Mouse (Mus musculus) left cerebral cortex, adult 8-10 months (tissue): ENCODE data around the gene Plin2. TPM values are rescaled to one million over a fixed set of nuclear protein-coding genes. Genes with fewer than 3 reads are reported as not detected.

Experiments used
- DNase-seq, 2 experiments: peaks; one replicate each; pipeline ENCODE4 v3.0.0; 2022; ENCODE audit warnings: low spot score in 2 of 2
- total RNA-seq, 4 experiments: library from RNA; stranded (reverse); gene quantifications; 2 replicates each; pipeline ENCODE4 v1.2.4; 2022

Gene Plin2
- 10 to 100 TPM; 12.3 to 24.9 (median 18.8) TPM for total RNA-seq

DNA sequence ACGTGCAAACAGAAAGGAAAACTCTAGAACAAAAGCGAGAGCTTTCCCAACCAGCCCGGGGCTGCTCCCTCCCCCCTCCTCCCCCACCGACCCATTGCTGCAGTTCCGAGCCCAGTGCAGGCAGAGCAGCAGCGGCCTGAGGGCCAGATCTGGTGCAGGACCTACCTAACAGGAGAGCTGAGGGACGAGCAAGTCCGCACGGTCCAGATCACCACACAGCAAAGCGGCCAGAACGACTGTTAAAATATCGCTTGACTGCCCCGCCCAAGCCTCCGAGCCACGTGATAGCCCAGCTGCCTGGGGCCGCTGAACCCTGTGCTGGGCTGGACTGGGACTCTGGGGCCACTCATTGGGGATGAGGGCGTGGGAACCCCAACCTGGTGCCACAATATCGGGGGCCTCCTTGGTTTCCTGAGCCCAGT lies at the start of gene Plin2:
TSS of gene Plin2 (minus strand) at position 281 of the 422 bp plus-strand sequence.
- no peak for DNase-seq

DNA sequence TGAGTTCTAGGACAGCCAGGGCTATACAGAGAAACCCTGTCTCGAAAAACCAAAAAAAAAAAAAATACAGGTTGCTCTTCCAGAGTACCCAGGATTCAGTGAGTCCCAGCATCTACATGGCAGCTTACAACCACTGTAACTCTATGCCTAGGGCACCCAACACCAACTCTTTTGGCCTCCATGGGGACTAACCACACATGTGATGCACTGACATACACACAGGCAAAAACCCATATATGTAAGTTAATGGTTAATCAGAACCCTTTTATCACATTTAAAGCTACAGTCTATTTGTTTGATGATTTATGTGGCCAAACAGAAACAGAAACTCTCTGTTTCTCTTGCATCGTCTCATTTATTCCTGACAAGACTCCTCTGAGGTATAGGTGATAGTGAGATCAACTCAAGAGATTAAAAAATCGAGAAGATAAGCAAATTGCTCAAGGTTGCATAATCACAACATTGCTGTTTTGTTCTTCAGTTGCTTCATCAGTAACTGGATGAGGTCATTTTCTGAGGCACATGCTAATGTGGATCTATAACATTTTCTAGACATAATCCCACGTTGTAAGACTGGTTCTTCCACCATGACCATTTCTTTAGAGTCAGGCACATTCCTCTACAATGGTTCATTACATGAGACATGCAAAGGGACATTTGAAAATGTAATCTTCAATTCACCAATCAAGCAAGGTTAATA lies 49.2 kb upstream of the Plin2 start:
- no peak for DNase-seq

DNA sequence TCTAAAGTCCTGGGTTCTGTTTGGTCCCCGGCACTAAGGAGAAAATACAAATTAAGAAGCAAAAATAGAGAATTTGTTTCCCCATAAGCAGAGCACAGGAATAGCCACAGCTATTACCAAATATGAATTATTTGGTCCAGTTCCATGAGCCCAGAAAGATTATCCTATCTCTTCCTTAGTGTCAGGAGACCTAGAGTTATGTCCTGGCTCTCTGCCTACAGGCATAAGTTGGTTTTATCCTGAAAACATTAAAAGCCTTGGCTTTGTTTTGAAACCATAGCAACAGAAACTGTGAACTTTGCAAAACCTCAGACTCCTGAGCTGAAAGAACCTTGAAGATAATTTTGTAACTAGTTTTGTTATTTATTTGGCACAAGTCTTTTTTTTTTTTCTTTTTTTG lies 47.3 kb upstream of the Plin2 start:
- no peak for DNase-seq

GRCm38 (mm10) chr4:86715341-86715740 lies 45.5 kb upstream of the Plin2 start:
- no peak for DNase-seq

DNA sequence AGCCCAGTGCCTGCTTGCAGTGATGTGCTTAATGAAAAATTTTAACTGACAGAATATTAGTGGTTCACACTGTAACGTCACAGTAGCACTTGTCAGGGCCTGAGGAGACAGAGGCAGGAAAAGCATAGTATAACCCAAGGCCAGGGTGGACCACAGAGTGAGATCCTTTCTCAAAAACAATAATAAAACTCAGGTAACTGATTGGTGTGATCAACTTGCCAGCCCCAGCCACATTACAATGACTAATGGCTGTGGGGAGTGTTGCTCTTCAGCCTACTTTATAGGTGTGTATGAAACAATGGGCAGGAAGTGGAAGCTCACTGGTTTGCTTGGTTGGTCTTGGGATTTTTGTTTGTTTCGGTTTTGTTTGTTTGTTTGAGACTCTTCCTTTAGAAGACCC lies 43.7 kb upstream of the Plin2 start:
- no peak for DNase-seq

DNA sequence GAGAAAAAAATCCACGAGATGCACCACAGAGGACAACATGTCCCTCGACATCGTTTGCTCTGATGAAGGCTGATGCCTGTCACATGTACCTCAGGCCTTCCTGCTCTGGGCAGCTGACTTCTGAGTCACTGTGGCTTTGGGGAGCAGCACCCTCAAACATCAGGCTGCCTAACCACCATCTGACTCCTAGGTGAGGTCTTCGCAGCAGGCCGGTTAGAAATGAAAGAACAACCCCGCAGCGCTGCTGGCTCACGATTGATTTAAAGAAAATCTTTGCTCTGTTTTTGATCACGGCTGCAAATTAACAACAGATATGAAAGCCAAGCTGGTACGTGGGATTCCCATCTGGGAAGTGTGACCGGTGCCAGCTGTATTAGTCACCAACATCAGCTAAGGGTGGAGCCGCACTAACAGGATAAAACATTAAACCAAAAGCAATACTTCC lies 42.9 kb upstream of the Plin2 start:
- DNase-seq: peak; percentile 39 to 70

DNA sequence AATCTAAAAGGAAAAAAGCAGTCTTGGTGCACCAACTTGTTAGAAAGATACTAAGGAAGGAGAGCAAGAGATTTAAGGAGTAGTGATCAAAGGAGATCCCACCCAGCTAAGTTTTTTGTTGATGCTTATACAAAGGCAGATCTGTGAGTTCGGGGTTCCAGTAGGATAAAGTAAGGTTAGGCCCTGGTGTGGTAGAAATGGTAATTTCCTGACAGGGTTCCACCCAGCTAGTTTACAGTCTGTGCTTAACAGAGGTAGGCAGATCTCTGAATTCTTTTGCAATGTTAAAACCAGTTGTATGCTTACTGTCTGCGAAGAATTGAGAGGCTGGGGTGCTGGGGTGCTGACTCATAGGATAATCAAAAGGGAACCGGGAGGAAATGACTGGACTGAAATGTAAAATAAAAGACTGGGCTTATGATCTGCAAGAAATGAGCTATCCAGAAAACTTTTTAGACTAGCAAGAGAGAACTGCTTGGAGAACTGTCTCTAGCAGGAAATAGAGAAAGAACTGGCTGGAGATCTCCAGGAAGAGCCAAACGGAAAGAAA lies 40.9 kb upstream of the Plin2 start:
- DNase-seq: no peak

DNA sequence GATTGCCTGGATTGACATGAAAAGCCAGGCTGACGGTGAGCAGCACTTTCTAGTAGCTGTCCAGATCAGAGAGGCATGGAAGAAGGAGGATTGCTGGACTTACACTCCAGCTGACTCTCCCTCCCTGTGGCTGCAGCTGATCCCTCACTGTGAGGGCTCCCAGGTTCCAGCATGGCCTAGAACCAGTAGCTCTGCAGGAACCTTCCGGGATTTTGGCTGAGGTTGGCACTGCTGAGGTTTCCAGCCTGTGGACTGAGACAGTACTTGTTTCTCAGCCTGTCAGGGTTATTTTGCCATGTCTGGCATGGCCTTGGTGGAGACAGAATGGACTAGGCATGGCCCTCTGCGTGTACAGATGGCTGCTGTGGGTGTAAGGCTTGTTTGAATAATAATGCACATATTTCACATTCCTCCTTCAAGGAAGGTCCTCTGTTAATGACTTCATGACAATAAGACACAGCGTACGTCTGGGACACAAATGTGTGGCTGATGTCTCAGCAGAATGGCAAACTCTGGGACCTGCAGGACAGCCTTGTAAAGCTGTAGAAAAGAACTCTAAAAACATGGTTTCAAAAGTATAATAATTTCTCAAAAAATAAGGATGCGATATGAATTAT lies 40.3 kb upstream of the Plin2 start:
- DNase-seq: no peak

DNA sequence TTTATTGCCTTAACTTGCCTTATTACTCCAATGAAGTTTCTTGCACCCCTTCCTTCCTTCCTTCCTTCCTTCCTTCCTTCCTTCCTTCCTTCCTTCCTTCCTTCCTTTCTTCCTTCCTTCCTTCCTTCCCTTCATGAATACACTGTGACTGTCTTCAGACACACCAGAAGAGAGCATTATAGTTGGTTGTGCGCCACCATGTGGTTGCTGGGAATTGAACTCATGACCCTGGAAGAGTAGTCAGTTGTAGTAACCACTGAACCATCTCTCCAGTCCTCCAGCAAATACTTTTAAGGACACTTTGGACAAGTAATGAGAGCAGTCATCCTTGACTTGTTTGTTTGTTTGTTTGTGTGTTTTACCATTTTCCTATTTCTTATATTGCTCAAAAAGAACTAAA lies 38.9 kb upstream of the Plin2 start:
- DNase-seq: no peak

DNA sequence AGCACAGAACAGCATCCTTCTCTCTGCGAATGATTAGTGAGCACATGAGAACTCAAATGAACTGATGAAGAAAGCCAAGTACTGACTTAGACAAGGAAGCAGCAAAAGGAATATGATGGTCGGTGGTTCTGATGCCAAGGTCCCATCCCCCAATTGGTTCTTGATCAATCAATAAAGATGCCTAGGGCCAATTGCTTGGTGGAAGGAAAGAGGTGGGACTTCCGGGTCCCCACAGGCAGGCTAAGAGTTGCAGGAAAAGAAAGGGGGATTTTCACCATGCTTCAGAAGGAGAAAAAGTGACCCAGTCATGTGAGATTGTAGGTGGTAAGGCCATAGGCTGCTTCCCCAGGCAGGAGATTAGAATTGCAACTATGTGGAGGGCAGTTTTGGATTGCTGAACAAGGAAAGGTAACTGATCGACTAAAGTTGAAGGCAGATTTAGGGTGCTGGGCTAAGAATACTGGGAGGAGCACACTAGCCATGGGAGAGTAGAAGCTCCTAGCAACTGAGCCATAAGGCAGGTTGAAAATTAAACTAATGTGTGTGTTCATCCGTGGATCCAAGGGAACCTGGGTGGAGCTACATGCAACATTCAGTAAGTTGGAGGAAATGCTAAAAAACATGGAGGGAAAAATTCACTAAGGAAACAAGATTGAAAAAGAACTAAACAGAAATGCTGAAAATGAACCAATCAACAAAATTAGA lies 29.5 kb upstream of the Plin2 start:
- no peak for DNase-seq

- DNase-seq: no peak
Measured at GRCm38 (mm10) chr4:86696890-86697289, 27.0 kb upstream of the Plin2 start.

- DNase-seq: no peak
Measured at GRCm38 (mm10) chr4:86695081-86695480, 25.2 kb upstream of the Plin2 start.

DNA sequence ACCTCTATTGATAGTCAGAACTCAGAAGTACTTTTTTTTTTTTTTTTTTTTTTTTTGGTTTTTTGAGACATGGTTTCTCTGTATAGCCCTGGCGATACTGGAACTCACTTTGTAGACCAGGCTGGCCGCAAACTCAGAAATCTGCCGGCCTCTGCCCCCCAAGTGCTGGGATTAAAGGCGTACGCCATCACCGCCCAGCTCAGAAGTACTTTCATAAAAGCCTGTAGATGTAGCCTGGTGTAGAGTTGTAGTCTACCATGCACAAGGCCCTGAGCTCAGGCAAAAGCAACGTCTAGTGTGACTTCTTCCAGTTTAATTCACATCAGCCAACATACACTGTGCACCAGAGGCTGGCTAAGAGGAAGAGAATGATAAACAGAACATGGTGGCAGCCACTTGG lies 23.1 kb upstream of the Plin2 start:
- DNase-seq: no peak

DNA sequence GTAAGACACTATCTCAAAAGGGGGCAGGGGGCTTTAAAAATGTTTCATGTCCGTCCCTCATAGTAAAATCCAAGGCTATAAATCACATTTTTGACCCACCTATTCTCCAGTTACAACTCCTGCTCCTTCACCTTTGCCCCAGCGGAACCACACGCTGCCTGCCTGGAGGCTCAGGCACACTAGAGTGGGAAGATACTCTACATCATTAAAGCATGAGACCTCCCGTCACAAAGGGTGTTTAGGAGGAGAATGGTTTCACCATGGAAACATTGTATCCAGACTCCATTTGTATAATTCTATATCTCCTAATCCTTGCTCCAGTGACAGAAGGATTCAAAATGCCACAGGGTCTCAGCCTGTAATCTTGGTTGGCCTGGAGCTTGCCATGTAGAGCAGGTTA lies 21.4 kb upstream of the Plin2 start:
- no peak for DNase-seq

GRCm38 (mm10) chr4:86690768-86691167 lies 20.9 kb upstream of the Plin2 start:
- DNase-seq: no peak

- DNase-seq: no peak
Measured at GRCm38 (mm10) chr4:86690194-86690593, 20.3 kb upstream of the Plin2 start.

GRCm38 (mm10) chr4:86689056-86689735 lies 19.3 kb upstream of the Plin2 start:
- no peak for DNase-seq

DNA sequence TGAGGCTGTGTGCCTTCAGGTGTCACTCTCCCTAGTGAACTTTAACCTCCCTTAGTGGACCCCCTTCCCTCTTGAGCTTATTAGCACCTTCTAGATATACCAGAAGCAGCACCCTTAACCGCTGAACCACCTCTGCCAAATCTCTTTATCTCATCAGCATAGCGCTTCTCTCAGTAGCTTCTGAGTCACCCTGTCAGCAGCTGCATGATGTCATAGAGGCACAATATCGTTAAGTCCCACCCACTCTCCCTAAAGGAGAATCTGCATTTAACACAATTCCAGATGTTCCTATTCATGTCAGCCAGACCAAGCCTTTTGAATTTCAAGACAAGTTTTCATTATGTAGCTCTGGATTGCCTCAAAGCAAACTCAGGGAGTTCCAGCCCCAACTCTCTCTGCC lies 16.7 kb upstream of the Plin2 start:
- no peak for DNase-seq

DNA sequence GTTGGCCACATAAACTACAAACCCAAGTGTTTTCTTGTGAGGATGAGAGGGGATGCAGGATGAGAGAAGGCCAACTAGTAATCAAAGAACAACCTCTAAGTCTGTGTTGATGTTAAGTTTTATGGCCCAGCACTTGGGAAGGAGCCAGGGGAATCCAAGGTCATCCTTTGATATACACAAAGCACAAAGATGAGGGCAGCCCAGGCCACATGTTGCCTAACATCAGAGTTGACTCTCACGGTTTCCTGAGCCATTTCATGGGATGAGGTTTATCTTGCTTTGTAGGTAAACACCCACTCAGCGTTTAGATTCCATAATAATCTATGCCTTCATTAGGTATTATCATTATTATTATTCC lies 16.1 kb upstream of the Plin2 start:
- no peak for DNase-seq

DNA sequence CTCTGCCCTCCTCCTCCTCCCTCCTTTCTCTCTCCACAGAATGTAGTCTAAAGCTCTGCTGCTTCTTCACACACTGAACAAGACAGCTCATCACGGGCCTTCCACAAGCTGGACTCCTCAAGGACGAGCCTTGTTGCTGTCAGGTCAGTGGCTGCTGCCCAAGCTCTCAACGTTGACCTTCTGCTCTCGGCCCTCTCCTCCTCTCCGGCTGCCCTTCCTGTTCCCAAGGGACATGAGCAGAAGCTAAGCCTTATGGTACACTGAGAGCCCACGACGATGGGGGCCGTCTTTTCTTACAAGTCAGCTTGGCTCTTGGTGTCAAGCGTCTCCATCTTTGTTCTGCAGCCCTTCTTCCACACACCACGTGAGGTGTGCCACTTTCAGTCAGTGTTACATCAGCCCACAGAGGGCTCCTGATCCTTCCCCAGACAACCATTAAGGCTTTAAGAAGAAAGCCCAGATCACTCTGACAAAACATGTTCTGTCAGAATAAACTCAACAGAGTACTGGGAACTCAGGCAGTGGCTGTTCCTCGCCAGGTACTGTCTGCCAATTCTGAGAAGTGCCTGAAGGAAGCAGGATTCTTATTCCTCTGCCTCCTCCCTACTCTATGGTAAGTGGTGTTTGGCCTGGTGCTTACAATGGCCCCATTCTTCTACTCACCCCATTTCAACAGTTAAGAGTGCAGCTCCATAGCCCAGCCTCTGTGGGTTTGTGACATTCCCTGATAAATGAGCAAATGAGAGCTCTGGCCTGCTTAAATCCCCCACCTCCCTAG lies 15.6 kb upstream of the Plin2 start:
- DNase-seq: no peak

DNA sequence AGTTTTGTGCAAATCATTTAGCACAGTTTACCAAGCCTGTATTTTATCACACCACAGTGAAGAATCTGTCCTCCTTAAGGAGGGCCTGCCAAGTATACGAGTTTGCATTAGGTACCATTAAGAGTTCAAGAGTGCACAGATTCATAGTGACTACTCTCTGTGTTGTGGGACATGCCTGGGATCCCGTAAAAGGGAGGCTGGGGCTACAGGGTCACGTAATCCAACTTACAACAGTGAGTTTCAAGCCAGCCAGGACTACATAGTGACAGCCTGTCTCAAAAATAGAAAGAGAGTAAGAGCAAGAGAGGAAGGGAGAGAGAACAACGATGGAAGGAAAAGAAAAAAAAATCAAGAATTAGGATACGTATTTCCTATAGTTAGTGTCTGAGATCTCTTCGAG lies 14.9 kb upstream of the Plin2 start:
- DNase-seq: no peak
